Mouse (Mus musculus) frontal cortex, postnatal 36 days (tissue): Measurements from ENCODE around the gene Fbln1.

Source experiments
- DNase-seq, 2 experiments: peaks; one replicate each; pipeline ENCODE4 v3.0.0; 2022; ENCODE audit warnings: low spot score in 2 of 2

Fbln1 gene

GRCm38 (mm10) chr15:85206703-85207075 lies 940 bp downstream of the Fbln1 start:
- no peak for DNase-seq

DNA sequence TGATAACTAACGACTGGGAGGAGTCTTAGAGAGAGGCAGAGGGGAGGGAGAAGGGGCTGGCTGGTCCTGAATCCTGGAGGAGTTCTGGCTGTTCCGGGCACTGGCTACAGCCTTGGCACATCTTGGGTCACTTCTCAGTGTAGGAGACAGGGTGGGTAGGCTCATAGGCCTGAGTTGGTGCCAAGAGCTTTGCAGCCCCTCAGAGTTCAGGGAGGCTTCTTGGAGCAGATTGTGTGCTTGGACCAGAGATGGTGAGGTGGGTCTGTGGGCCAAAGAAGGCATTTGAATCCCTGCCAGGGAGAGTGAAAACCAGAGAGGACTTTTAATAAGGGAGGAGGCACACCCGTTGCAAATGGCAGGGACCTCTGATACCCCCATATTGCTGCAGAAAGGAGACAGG lies 1.3 kb downstream of the Fbln1 start:
- no peak for DNase-seq

DNA sequence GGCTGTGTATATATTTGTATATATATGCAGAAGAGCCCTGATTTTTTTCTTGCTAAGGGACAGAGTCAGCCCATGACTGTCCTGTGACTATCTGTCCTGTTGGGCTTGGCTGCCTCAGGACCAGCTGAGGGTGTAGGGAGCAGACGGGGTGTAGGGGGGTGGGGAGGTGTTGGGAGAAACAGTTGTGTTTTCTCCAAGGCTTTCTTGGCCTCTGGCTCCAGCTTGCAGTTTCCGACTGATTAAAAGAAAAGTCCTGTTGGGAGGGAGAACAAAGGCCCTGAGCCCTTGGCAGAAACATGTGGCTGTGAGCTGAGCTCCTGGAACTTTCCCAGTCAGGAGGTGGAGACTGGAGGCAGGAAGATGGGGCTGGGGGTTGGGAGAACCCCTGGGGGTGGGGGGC lies 2.0 kb downstream of the Fbln1 start:
- DNase-seq, result peak in 1 of 2 experiments; percentile 48

GRCm38 (mm10) chr15:85208332-85208731 lies 2.6 kb downstream of the Fbln1 start:
- DNase-seq, result no peak

- no peak for DNase-seq
Observed at GRCm38 (mm10) chr15:85209341-85209740, 3.6 kb downstream of the Fbln1 start.

DNA sequence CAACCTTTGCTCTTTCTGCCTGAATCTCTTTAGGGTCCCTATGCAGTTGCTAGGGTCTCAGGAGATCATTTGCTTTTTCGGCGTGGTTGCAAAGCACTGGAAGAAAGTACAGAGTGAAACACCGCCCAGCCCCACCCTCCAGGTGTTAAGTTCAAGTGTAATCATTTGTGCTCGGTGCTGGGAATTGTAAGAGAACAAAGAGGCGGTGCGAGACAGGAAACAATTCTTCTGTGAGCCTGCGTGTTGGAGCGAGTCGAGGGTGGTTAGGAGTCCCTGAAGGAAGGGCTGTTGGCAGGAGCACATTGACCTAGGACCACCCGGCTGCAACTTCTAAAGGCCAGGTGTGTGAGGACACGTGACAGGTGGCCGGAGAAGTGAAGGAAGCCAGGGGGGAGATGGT lies 4.9 kb downstream of the Fbln1 start:
- no peak for DNase-seq

DNA sequence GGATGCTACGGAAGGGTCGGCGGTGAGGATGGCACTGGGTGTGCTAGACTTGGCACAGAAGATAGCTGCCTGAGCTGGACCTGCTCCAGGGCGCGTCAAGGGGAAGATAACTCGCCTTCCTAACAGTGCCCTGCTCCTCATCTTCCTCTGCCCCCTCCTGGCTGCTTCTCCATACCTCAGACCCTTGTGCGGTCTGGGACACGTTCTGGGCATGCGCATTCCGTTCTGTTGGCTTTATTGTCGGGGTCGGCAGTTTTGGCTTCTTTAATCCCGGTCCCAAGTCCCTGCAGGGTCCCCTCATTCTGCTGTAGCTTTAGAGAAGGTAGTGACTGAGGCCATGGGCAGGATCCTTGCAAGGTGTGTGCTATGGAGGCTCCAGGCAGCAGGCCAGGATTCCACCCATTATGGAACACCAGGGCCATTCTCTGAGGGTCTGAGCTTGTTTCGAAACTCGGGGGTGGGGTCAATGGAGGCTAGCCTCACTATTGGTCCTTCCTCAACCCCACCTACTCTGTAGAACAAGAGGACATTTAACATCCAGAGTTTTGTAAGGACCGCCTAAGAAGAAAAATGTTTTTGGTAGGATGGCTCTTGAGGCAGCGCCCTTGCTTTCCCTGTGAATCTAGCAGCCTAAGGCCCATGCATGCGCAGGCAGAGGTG lies 5.5 kb downstream of the Fbln1 start:
- DNase-seq, result no peak

DNA sequence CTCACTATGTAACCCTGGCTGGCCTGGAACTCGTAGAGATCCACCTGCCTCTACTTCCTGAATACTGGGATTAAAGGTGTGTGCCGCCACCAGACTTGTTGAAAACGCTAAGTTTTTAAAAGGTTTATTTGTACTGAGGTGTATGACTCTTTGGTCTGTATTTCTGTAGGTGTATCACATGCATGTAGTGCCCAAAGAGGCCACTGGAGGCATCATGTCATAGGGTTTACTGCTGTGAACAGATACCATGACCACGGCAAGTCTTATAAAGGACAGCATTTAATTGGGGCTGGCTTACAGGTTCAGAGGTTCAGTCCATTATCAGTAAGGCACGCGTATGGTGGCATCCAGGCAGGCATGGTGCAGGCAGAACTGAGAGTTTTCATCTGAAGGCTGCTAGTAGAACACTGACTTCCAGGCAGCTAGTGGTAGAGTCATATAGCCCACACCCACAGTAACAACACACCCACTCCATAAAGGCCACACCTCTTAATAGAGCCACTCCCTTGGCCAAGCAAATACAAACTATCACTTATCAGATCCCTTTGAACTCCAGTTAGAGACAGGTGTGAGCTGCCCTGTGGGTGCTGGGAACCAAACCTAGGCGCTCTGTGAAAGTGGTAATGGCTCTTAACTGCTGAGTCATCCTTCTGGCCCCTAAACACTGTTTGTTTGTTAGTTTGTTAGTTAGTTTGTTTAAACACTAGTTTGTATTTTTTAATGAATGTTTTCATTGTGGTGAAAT lies 10.5 kb downstream of the Fbln1 start:
- DNase-seq, result no peak

GRCm38 (mm10) chr15:85218617-85219265 lies 13.0 kb downstream of the Fbln1 start:
- DNase-seq, result no peak

GRCm38 (mm10) chr15:85220371-85220770 lies 14.6 kb downstream of the Fbln1 start:
- no peak for DNase-seq

- DNase-seq, result no peak
Observed at GRCm38 (mm10) chr15:85221115-85221854, 15.5 kb downstream of the Fbln1 start.

- no peak for DNase-seq
Observed at GRCm38 (mm10) chr15:85225693-85226092, 19.9 kb downstream of the Fbln1 start.

DNA sequence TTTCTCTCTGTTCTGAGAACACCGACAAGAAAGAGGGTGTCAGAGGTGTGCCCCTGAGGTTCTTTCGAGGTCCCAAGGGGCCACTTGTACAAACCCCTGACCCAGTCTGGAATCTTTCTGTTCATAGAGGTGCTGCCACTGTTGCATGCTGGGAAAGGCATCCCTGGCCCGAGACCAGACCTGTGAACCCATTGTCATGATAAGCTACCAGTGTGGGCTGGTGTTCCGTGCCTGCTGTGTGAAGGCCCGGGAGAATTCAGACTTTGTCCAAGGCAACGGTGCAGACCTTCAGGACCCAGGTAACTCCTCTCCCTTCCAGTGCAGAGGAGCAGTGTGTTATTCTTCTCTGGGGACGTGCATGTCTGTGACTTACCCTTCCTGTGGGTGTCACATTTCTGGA lies 21.1 kb downstream of the Fbln1 start:
- DNase-seq, result no peak

DNA sequence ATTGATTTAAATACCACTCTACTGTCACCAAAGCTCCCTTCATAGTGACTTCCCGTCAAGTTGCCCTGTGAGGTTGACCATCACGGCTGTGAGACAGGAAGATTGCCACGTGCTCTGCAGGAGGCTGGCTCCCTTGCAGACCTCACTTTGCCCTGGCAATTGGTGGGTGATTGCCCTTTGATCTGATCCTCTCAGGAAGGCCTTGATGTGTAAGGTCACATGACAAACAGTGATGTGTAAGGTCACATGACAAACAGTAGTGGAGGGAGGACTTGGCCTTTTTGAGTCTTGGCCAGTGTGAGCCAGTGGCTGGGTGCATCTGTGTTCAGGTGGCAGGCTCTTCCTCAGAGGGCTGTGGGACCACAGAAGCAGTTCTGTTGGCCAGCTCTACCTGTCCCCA lies 22.8 kb downstream of the Fbln1 start:
- no peak for DNase-seq

GRCm38 (mm10) chr15:85229960-85230535 lies 24.3 kb downstream of the Fbln1 start:
- no peak for DNase-seq

- no peak for DNase-seq
Observed at GRCm38 (mm10) chr15:85230613-85231012, 24.9 kb downstream of the Fbln1 start.

DNA sequence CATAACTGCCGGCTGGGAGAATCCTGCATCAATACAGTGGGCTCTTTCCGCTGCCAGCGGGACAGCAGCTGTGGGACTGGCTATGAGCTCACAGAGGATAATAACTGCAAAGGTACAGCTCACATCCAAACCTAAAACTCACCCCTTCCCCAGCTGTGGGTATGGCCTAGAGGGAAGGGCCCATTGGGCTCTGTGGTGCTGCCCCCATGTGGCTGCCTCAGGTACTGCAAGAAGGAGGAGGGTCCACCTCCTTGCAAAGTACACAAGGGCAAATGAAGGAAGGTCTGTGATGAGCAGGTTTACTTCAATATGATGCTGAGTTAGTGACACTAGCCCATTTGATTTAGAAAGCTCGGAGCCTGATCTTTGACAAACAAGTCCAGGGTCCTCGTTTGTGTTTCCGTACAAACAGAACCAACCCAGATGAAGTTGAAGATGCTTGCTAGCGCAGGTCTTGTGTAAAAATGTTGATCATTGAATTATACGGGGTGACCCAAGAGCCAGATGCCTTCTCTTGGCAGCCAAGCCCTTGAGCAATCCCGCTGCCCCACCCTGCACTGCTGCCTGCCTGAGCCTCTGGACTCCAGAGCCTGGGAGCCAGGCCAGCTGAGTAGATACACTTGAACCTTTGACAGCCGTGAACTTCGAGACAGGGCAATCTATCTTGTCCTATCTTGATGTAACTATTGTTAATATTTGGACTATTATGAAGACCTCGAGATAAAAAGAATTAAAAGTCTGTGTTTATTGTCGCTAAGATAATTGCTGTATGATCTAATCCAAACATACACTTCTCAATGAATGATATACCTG lies 25.9 kb downstream of the Fbln1 start:
- peak in 1 of 2 experiments; percentile 39 for DNase-seq

DNA sequence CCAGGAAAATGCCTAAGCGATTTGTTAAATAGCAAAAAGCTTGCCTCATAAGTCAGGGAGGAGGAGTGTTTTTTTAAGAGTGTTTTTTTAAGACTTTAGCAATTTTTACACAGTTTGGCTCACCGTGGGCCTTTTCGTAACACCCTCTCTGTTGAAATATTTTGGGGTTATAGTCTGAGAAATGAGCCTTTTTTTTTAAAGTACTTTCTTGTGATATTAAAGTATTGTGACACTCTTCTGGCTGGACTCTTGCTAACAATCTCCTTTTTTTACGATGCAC lies 26.4 kb downstream of the Fbln1 start:
- DNase-seq, result no peak

DNA sequence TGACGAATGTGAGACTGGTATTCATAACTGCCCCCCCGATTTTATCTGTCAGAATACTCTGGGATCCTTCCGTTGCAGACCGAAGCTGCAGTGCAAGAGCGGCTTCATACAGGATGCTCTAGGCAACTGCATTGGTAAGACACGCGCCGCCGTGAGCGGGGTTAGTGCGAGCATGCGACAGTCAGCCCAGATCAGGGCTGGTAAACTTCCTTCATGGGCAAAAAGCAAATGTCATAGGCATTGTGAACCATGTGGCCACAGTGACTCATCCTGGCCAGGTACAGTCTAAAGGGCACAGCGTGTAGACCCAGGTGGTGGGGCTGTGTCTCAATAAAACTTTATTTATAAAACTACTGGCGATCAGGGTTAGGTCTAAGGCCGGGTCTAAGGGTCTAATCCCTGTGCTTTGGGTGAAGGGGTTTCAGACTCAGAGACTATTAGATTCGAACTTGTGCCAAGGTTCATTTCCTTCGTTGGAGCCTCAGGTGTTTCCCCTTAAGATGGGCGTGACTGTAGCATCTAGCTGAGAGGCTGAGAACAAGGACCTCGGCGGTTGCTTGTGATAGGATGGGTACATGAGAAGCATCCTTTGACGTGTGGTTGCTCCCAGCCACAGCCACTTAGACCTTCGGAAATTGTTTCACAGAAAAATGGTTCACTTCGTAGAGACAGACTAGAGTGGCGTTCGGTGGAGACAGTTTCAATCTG lies 26.9 kb downstream of the Fbln1 start:
- DNase-seq, result no peak

DNA sequence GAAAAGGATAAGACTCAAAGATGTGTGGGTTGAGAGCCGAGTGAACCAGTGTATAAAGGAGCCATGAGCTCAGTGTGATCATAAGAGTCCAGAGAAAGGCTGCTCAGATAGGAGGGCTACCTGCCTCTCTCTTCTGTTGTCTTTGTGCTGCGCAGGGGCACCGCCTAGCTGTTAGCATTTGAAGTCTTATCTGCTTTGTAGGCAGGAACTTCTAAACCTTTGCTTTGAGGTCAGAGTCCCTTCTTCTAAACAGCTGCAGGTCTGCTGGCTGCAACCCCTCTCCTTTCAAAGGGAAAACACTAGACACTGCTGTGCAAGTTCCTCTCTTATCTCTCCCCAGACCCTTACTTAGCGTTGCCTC lies 27.5 kb downstream of the Fbln1 start:
- no peak for DNase-seq

DNA sequence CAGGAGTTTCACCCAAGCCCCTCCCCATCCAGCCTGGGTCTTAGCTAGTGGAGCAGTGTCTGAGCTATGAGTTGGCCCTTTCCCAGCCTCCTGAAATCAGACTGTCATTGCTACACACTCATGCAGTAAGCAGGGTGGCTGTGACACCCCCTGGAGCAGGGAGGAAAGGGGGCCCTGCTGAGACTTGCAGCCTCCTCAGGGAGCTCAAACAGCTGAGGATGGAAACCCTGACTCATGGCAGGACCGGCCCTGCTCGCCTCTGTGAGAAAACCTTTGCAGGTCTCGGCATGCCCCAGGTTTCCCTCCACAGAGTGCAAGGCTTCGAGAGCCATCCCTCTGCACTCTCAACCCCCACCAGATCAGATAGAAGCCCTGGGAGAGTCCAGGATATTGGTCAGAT lies 27.9 kb downstream of the Fbln1 start:
- no peak for DNase-seq
